Mouse (Mus musculus) heart, adult 2 months (tissue): ENCODE measurements around the gene Tnik.

Source experiments
- CTCF ChIP-seq: fragments of 200-600 bp; IDR thresholded peaks from 2 replicates; pipeline ENCODE4 v1.8.1; 2022; ENCODE audit warnings: antibody characterized with exemption, mild to moderate bottlenecking, moderate library complexity
- EP300 ChIP-seq: fragments of 200-500 bp; IDR thresholded peaks from 2 replicates; pipeline ENCODE4 v1.6.1; 2011; ENCODE audit warnings: low read depth, low read length, control low read depth; ENCODE audit not compliant: insufficient read depth

GRCm38 (mm10) chr3:28531294-28531956 is 268.4 kb downstream of the Tnik start:
- TF ChIP-seq EP300: no peak
- no peak for TF ChIP-seq CTCF
